Mouse (Mus musculus) spleen, adult 12 weeks (tissue): ENCODE data around the gene Tjp2.

ENCODE experiments used
- DNase-seq: peaks from one replicate; pipeline ENCODE4 v3.0.0; 2022; ENCODE audit warnings: low spot score

Gene Tjp2

DNA sequence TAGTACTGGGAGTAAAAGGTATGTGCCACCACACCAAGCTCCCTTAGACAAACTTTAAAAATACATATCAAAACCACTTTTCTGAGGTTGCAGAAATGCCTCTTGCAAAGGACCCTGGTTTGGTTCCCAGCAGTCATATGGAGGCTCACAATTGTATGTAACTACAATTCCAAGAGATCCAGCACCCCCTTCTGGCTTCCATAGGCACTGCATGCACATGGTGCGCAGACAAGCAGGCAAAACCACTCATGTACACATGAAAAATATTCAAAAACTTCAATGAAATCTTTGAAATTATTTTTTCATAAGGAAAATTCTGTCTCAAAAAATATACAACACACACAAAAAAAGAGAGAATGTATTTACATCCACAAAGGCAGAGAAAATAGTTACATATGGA is 167.9 kb downstream of the Tjp2 start:
- DNase-seq: no peak

DNA sequence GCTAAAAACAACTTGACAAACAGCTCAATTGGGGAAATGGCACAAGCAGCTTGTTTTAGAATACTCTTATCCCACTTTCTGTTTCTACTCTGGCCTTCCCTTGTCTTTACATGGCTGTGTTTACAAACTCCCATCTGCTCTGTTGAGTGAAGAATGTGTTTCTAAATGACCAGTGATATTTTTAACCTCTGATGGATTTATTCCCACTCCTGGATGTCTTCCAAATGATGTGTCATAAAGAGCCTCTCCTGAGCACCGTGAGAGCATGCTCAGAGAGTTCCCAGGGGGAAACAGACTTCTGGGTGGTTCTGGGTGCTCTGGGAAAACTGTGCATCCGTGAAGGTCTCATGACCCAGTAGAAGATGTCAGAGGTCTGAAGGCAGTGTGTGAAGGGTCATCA is 169.9 kb downstream of the Tjp2 start:
- DNase-seq: no peak

DNA sequence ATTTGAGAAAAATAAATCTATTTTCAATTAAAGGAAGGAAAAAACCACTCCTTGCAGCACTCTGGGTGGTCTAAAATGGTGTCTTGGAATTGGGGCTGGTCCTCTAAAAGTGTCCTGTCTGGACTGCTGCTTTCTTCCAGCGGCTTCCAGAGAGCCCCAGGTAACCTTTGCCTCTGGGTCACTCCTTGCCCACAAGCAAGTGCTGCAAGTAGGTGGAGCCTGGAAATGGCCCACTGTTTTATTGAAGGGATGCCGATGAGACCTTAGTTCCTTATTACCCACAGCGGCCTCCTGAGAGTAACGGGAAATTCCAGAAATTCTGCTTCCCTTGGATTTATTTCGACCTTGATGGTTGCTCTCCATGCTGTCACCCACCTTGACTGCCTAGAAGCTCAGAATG is 170.6 kb downstream of the Tjp2 start:
- DNase-seq: no peak

DNA sequence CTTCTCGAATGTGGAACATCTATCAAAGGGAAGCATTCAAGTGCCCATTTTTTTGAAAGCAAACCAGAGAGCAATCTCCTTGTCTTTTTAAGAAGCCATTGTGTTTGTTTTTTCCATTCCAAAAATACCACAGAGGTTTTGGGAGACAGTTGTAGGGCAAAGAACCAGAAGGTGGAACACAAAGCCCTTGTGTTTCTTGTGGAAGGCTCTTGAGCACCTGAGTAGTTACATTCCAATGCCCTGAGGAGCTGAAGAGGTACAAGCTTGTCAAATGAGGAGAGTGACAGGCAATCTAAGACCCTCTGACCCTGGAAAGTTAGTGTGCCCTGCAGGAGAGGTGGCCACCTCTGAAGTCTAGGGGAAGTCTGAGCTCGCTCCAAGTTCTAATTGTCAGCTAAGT is 174.3 kb downstream of the Tjp2 start:
- DNase-seq: no peak

DNA sequence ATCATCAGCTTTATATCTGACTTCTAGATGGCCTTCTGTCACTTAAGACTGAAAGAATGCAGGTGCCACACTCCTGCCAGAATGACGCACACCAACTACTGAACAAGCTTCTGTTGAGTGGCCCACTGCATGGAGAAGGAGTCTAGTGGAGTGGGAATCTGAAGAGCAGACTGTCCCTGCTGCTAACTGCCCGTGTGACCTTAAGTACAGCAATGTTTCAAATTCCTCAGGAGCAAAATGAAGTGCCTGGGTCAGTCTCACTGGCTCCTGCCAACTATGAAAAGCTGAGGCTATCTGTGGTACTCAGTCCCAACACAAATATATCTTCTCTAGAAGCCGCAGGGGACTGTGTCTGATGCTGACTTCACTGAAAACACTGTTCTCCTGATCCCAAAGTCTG is 175.5 kb downstream of the Tjp2 start:
- DNase-seq: no peak

DNA sequence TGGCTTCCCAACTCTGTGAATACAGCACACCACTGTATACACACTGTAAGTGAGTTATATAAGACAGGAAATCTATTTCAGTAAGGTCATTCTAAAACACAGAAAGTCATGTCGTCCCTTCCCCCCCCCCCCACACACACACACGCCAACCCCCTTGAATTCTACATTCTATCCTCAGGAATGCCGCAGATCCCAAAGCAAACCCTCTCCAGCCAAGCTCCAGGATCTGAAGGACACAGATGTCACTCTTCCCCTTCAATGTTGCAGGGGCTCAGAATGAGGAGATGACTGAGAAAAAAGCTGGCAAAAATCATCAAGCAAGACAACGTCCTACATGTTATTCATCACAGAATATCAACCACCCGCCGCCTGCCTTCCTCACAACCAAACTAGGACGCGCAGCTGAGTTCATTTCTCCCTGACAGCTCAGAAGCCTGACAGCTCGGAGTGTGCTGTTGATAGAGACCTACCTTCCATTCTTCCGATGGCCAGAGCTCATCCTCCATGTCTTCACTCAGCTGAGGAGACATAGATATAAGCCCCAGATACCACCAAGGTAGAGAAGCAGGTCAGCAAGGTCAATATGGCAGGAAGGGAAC is 178.3 kb downstream of the Tjp2 start:
- no peak for DNase-seq
